Mouse (Mus musculus) lung, embryonic 14.5 days (tissue): ENCODE measurements around the gene E030018B13Rik. TPM values are rescaled to one million over a fixed set of nuclear protein-coding genes. Genes with fewer than 3 reads are reported as not detected.

Experiments used
- ATAC-seq: fragments of 200-750 bp; cut with Nextera tagmentation; 2 replicates; pipeline ENCODE4 v1.8.0; 2017; ENCODE audit warnings: mild to moderate bottlenecking, moderate TSS enrichment, moderate library complexity; ENCODE audit not compliant: insufficient read depth
- DNase-seq: peaks from one replicate; pipeline ENCODE4 v3.0.0-alpha.2; 2015
- H3K27ac ChIP-seq: fragments of 300-500 bp; sonication (generic); 2 replicates; pipeline ENCODE4 v1.5.1; 2014; ENCODE audit warnings: low read depth, mild to moderate bottlenecking, moderate library complexity
- H3K27me3 ChIP-seq: fragments of 300-500 bp; sonication (generic); 2 replicates; pipeline ENCODE4 v1.6.1; 2014; ENCODE audit warnings: low read length, control low read depth; ENCODE audit not compliant: insufficient read depth
- H3K36me3 ChIP-seq: fragments of 300-500 bp; sonication (generic); 2 replicates; pipeline ENCODE4 v1.6.1; 2014; ENCODE audit warnings: control low read depth; ENCODE audit not compliant: insufficient read depth
- H3K4me1 ChIP-seq: fragments of 300-500 bp; sonication (generic); 2 replicates; pipeline ENCODE4 v1.6.1; 2014; ENCODE audit warnings: antibody characterized with exemption, control low read depth; ENCODE audit not compliant: insufficient read depth
- H3K4me2 ChIP-seq: fragments of 300-500 bp; sonication (generic); 2 replicates; pipeline ENCODE4 v1.6.1; 2014; ENCODE audit warnings: mild to moderate bottlenecking
- H3K4me3 ChIP-seq: fragments of 300-500 bp; sonication (generic); 2 replicates; pipeline ENCODE4 v1.5.1; 2014; ENCODE audit warnings: low read depth, low read length
- H3K9ac ChIP-seq: fragments of 300-500 bp; sonication (generic); 2 replicates; pipeline ENCODE4 v1.6.1; 2014
- H3K9me3 ChIP-seq: fragments of 300-500 bp; sonication (generic); 2 replicates; pipeline ENCODE4 v1.6.1; 2016; ENCODE audit warnings: low read depth, low read length, control low read depth
- CTCF ChIP-seq: IDR thresholded peaks from 2 replicates; pipeline ENCODE4 v1.5.1; 2016; ENCODE audit warnings: antibody characterized with exemption, low read depth
- WGBS: fragments of 180-500 bp; shearing (Covaris S2); extraction: QIAGEN DNeasy Blood & Tissue Kit; methylation state at CpG from one replicate; pipeline ENCODE4 v1.1.7; 2014; 5-methylcytosine and 5-hydroxymethylcytosine counted together
- polyA plus RNA-seq: library from polyadenylated mRNA; unstranded; fragments of >200 nt; fragmentation: Nextera tagmentation; extraction: Ambion mirVana; gene quantifications from 2 replicates; pipeline ENCODE4 v1.2.1, GENCODE M21; 2014

The E030018B13Rik gene
- polyA plus RNA-seq, 1 experiment from 2014 or later = 0.18 TPM

DNA sequence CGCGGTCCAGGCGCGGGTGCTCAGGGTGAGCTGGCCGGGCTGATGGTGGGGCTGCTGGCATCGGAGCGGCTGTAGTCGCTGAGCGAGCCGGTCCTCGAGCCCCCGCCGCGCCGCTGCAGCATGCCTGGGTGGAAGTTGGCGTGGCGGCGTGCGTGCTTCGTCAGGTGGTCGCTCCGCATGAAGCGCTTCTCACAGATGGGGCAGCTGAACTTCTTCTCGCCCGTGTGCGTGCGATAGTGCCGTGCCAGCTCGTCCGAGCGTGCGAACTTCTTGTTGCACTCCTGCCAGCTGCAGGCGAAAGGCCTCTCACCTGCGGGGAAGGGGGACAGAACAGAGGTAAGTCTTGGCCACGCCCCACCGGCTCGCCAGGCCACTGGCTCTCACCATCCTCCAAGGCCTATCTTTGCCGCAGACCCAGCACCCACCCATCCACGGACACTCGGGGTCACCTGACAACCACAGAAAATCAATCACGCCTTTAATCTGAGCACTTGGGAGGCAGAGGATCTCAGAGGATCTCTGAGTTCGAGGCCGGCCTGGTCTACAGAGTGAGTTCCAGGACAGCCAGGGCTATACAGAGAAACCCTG lies 25.1 kb upstream of the E030018B13Rik start:
- H3K27me3 ChIP-seq = no peaks in the 10 kb centered on the region
- H3K27ac ChIP-seq = no peak overlapping the region
- no peaks in the 10 kb centered on the region for H3K9me3 ChIP-seq
- DNase-seq (no peak), ATAC-seq (no peak)
- H3K9ac ChIP-seq = no peak overlapping the region
- no peak overlapping the region for H3K4me3 ChIP-seq
- H3K36me3 ChIP-seq = peaks cover 11% of the 10 kb centered on the region; the same call in 1 of the 2 replicates
- H3K4me2 ChIP-seq = no peak overlapping the region
- peaks cover 2% of the 10 kb centered on the region; the same call in 1 of the 2 replicates for H3K4me1 ChIP-seq
- no peak for TF ChIP-seq CTCF
- WGBS = 71% methylated on average over 43 of the region's 43 CpGs

GRCm38 (mm10) chr7:63893201-63893600 lies 23.5 kb upstream of the E030018B13Rik start:
- H3K36me3 ChIP-seq = peaks cover 11% of the 10 kb centered on the region; the same call in 1 of the 2 replicates
- H3K27ac ChIP-seq = no peak overlapping the region
- no peak overlapping the region for H3K9ac ChIP-seq
- DNase-seq (no peak), ATAC-seq (no peak)
- no peaks in the 10 kb centered on the region for H3K27me3 ChIP-seq
- no peak for TF ChIP-seq CTCF
- no peaks in the 10 kb centered on the region for H3K9me3 ChIP-seq
- H3K4me3 ChIP-seq = no peak overlapping the region
- H3K4me2 ChIP-seq = no peak overlapping the region
- H3K4me1 ChIP-seq = peaks cover 13% of the 10 kb centered on the region; the same call in 1 of the 2 replicates
- WGBS = 92% methylated on average over 5 of the region's 5 CpGs

GRCm38 (mm10) chr7:63893729-63894128 lies 22.9 kb upstream of the E030018B13Rik start:
- Histone ChIP-seq H3K9me3 (no peaks in the 10 kb centered on the region), H3K4me3 (no peak overlapping the region), H3K4me1 (peaks cover 13% of the 10 kb centered on the region; the same call in 1 of the 2 replicates), H3K27me3 (no peaks in the 10 kb centered on the region), H3K27ac (no peak overlapping the region), H3K36me3 (peaks cover 11% of the 10 kb centered on the region; the same call in 1 of the 2 replicates), H3K9ac (no peak overlapping the region), H3K4me2 (no peak overlapping the region)
- ATAC-seq = no peak
- TF ChIP-seq CTCF = no peak
- no peak for DNase-seq
- 69% methylated on average over 4 of the region's 4 CpGs for WGBS

- Histone ChIP-seq H3K27me3 (no peaks in the 10 kb centered on the region), H3K9me3 (no peaks in the 10 kb centered on the region), H3K4me1 (peaks cover 13% of the 10 kb centered on the region; the same call in 1 of the 2 replicates), H3K9ac (no peak overlapping the region), H3K4me2 (no peak overlapping the region), H3K36me3 (peaks cover 11% of the 10 kb centered on the region; the same call in 1 of the 2 replicates), H3K4me3 (no peak overlapping the region), H3K27ac (no peak overlapping the region)
- no peak for ATAC-seq
- DNase-seq = no peak
- TF ChIP-seq CTCF = no peak
- 67% methylated on average over 4 of the region's 4 CpGs for WGBS
Observed at GRCm38 (mm10) chr7:63894662-63895061, 22.0 kb upstream of the E030018B13Rik start.

- DNase-seq (no peak), ATAC-seq (no peak)
- H3K4me2 ChIP-seq = no peak overlapping the region
- no peak for TF ChIP-seq CTCF
- WGBS = 83% methylated on average over 3 of the region's 3 CpGs
- H3K4me1 ChIP-seq = peaks cover 13% of the 10 kb centered on the region; the same call in 1 of the 2 replicates
- H3K36me3 ChIP-seq = peaks cover 6% of the 10 kb centered on the region; the same call in 1 of the 2 replicates
- no peak overlapping the region for H3K4me3 ChIP-seq
- H3K9ac ChIP-seq = no peak overlapping the region
- H3K27ac ChIP-seq = no peak overlapping the region
- H3K27me3 ChIP-seq = no peaks in the 10 kb centered on the region
- no peaks in the 10 kb centered on the region for H3K9me3 ChIP-seq
Observed at GRCm38 (mm10) chr7:63895223-63895622, 21.4 kb upstream of the E030018B13Rik start.

- H3K36me3 ChIP-seq = no peaks in the 10 kb centered on the region
- peaks cover 13% of the 10 kb centered on the region; the same call in 1 of the 2 replicates for H3K4me1 ChIP-seq
- H3K9me3 ChIP-seq = no peaks in the 10 kb centered on the region
- ATAC-seq (peak; percentile 37), DNase-seq (no peak)
- peak overlapping the region; percentile 29 for H3K4me3 ChIP-seq
- peak overlapping the region; percentile 75 for H3K4me2 ChIP-seq
- H3K27ac ChIP-seq = no peak overlapping the region
- 20% methylated on average over 17 of the region's 17 CpGs for WGBS
- peak overlapping the region; percentile 52 for H3K9ac ChIP-seq
- TF ChIP-seq CTCF = no peak
- no peaks in the 10 kb centered on the region for H3K27me3 ChIP-seq
Observed at GRCm38 (mm10) chr7:63896276-63896967, 20.2 kb upstream of the E030018B13Rik start.

DNA sequence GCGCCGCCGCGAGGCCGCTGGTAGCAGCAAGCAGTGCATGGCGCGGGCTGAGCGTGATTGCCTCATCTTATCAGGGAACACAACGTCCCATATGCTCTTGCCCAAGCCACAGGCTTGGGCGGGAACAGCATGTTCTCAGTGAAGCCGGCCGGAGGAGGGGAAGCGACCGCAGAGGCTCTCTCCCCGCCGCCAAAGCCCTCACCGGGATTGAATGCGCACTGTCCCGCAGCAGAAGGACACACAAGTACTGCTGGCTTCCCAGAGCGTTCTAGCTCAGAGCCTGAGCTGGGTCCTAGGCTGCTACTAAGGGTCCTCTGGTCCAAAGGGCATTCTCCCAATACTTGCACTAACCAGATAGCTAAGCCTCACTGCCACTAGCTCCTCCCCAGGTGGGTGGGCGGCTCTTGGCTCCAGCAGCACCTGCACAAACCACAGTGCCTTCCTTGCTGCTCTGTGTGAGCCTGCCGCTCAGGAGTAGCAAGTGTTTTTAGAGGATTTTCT lies 19.6 kb upstream of the E030018B13Rik start:
- peak; percentile 92 for DNase-seq
- H3K4me2 ChIP-seq = peak overlapping the region; percentile 75
- peak overlapping the region; percentile 55 for H3K9ac ChIP-seq
- no peaks in the 10 kb centered on the region for H3K9me3 ChIP-seq
- no peaks in the 10 kb centered on the region for H3K27me3 ChIP-seq
- peak overlapping the region; percentile 29 for H3K4me3 ChIP-seq
- 2% methylated on average over 22 of the region's 22 CpGs for WGBS
- H3K4me1 ChIP-seq = peaks cover 13% of the 10 kb centered on the region; the same call in 1 of the 2 replicates
- H3K27ac ChIP-seq = peak overlapping the region; percentile 60; the same call in 1 of the 2 replicates
- ATAC-seq = peak; percentile 96
- H3K36me3 ChIP-seq = no peaks in the 10 kb centered on the region
- TF ChIP-seq CTCF = peak; percentile 65
